11 mouse cellular contexts compared by ENCODE assay signal in genomic region chr6:83068221-83068620, GRCm38 (mm10). TPM values are rescaled to one million over a fixed set of nuclear protein-coding genes. Genes with fewer than 3 reads are reported as not detected.
DNase-seq lines count a peak whose midpoint lies in the region; ATAC-seq and TF ChIP-seq lines count a peak whose summit lies in the region.
"Had no signal": no experiment of that assay in that cellular context is flagged by ENCODE, and none has a peak within 500 bp of the region (broad histone marks: within the 10 kb centered on the region; RNA-seq: fewer than 3 reads in every experiment).

No protein-coding gene starts in this region.

- no peak for ATAC-seq in forebrain, embryonic 12.5 days (ENCODE audit: low FRiP score)
- ATAC-seq in forebrain, embryonic 15.5 days (replicated peaks) = no peak
- ATAC-seq in kidney, embryonic 16.5 days (ENCODE audit: low FRiP score, low TSS enrichment) = no peak
- no peak for ATAC-seq in embryonic facial prominence, embryonic 11.5 days (replicated peaks; ENCODE audit: insufficient number of reproducible peaks, low FRiP score, low TSS enrichment, low read depth)
- no peak for ATAC-seq in liver, embryonic 14.5 days (ENCODE audit: insufficient read depth)

- no peak overlapping the region for H3K9ac ChIP-seq in forebrain, embryonic 12.5 days
- no peak overlapping the region for H3K9ac ChIP-seq in forebrain, embryonic 15.5 days (replicated peaks)
- no peak overlapping the region for H3K9ac ChIP-seq in kidney, embryonic 16.5 days (replicated peaks; ENCODE audit: low read length)
- no peak overlapping the region for H3K9ac ChIP-seq in embryonic facial prominence, embryonic 11.5 days (replicated peaks; ENCODE audit: low read length)
- no peak overlapping the region for H3K9ac ChIP-seq in liver, embryonic 14.5 days (replicated peaks)

- H3K27me3 ChIP-seq in forebrain, embryonic 12.5 days = peaks cover 100% of the 10 kb centered on the region
- peaks cover 96% of the 10 kb centered on the region for H3K27me3 ChIP-seq in forebrain, embryonic 15.5 days
- peaks cover 98% of the 10 kb centered on the region for H3K27me3 ChIP-seq in kidney, embryonic 16.5 days (ENCODE audit: insufficient read depth, low read length)
- peaks cover 91% of the 10 kb centered on the region for H3K27me3 ChIP-seq in embryonic facial prominence, embryonic 11.5 days (ENCODE audit: control insufficient read depth, insufficient read depth, low read length)
- peaks cover 99% of the 10 kb centered on the region for H3K27me3 ChIP-seq in liver, embryonic 14.5 days (ENCODE audit: control insufficient read depth, insufficient read depth, low read length)

- no peak overlapping the region for H3K4me2 ChIP-seq in forebrain, embryonic 12.5 days
- no peak overlapping the region for H3K4me2 ChIP-seq in forebrain, embryonic 15.5 days (replicated peaks)
- H3K4me2 ChIP-seq in kidney, embryonic 16.5 days (replicated peaks; ENCODE audit: low read depth, low read length) = peak overlapping the region; percentile 54
- no peak overlapping the region for H3K4me2 ChIP-seq in embryonic facial prominence, embryonic 11.5 days (ENCODE audit: low read depth, low read length)
- peak overlapping the region; percentile 31 for H3K4me2 ChIP-seq in liver, embryonic 14.5 days (ENCODE audit: low read depth)

- H3K9me3 ChIP-seq in forebrain, embryonic 12.5 days = no peaks in the 10 kb centered on the region
- no peaks in the 10 kb centered on the region for H3K9me3 ChIP-seq in forebrain, embryonic 15.5 days
- H3K9me3 ChIP-seq in kidney, embryonic 16.5 days (ENCODE audit: low read length) = no peaks in the 10 kb centered on the region
- H3K9me3 ChIP-seq in embryonic facial prominence, embryonic 11.5 days (replicated peaks; ENCODE audit: control insufficient read depth, low read length) = no peaks in the 10 kb centered on the region
- H3K9me3 ChIP-seq in liver, embryonic 14.5 days (ENCODE audit: control insufficient read depth, low read length) = no peaks in the 10 kb centered on the region

- H3K27ac ChIP-seq in forebrain, embryonic 12.5 days = no peak overlapping the region
- H3K27ac ChIP-seq in forebrain, embryonic 15.5 days (replicated peaks) = no peak overlapping the region
- H3K27ac ChIP-seq in kidney, embryonic 16.5 days (ENCODE audit: low read length) = no peak overlapping the region
- no peak overlapping the region for H3K27ac ChIP-seq in embryonic facial prominence, embryonic 11.5 days (replicated peaks; ENCODE audit: low read depth, low read length)
- no peak overlapping the region for H3K27ac ChIP-seq in liver, embryonic 14.5 days

- no peak for TF ChIP-seq CTCF in liver, embryonic 14.5 days (IDR thresholded peaks at IDR 0.05; ENCODE audit: low read depth)

- WGBS in forebrain, embryonic 12.5 days = 2% methylated on average over 8 of the region's 8 CpGs
- WGBS in forebrain, embryonic 15.5 days = under 1% methylated on average over 8 of the region's 8 CpGs
- 10% methylated on average over 8 of the region's 8 CpGs for WGBS in kidney, embryonic 16.5 days
- 3% methylated on average over 8 of the region's 8 CpGs for WGBS in embryonic facial prominence, embryonic 11.5 days
- 15% methylated on average over 8 of the region's 8 CpGs for WGBS in liver, embryonic 14.5 days (ENCODE audit: insufficient replicate concordance)

- H3K36me3 ChIP-seq in forebrain, embryonic 12.5 days (replicated peaks) = no peaks in the 10 kb centered on the region
- H3K36me3 ChIP-seq in forebrain, embryonic 15.5 days = no peaks in the 10 kb centered on the region
- no peaks in the 10 kb centered on the region for H3K36me3 ChIP-seq in kidney, embryonic 16.5 days (ENCODE audit: insufficient read depth, low read length)
- no peaks in the 10 kb centered on the region for H3K36me3 ChIP-seq in embryonic facial prominence, embryonic 11.5 days (replicated peaks; ENCODE audit: control insufficient read depth, insufficient read depth, low read depth, low read length)
- H3K36me3 ChIP-seq in liver, embryonic 14.5 days (replicated peaks; ENCODE audit: control insufficient read depth, insufficient read depth, low read depth) = no peaks in the 10 kb centered on the region

- DNase-seq in kidney, postnatal 4 days = no peak
- no peak for DNase-seq in embryonic facial prominence, embryonic 11.5 days (ENCODE audit: low spot score)
- DNase-seq in liver, embryonic 14.5 days (ENCODE audit: low read depth in 3 of 3, low spot score in 3 of 3) = no peak
- no peak for DNase-seq in left cerebral cortex, adult 8-10 months (ENCODE audit: low spot score in 2 of 2)
- no peak for DNase-seq in cerebellum, adult 9-10 months
- DNase-seq: kidney, postnatal 14 days had no signal

- H3K4me1 ChIP-seq in forebrain, embryonic 12.5 days = peaks cover 26% of the 10 kb centered on the region
- peaks cover 21% of the 10 kb centered on the region for H3K4me1 ChIP-seq in forebrain, embryonic 15.5 days
- peaks cover 25% of the 10 kb centered on the region for H3K4me1 ChIP-seq in kidney, embryonic 16.5 days (ENCODE audit: insufficient read depth, low read length)
- peaks cover 6% of the 10 kb centered on the region for H3K4me1 ChIP-seq in embryonic facial prominence, embryonic 11.5 days (ENCODE audit: control insufficient read depth, insufficient read depth, low read length)
- no peaks in the 10 kb centered on the region for H3K4me1 ChIP-seq in liver, embryonic 14.5 days (replicated peaks; ENCODE audit: control insufficient read depth in 2 of 2, insufficient read depth in 2 of 2, low read length in 1 of 2)

- 0 out of 2 replicates have a peak overlapping the region, but pooled peaks have one; percentile 19 for H3K4me3 ChIP-seq in forebrain, embryonic 12.5 days (replicated peaks)
- H3K4me3 ChIP-seq in forebrain, embryonic 15.5 days = no peak overlapping the region
- peak overlapping the region; percentile 38 for H3K4me3 ChIP-seq in kidney, embryonic 16.5 days (ENCODE audit: low read length)
- peak overlapping the region; percentile 30; the same call in 1 of the 2 replicates for H3K4me3 ChIP-seq in embryonic facial prominence, embryonic 11.5 days (ENCODE audit: low read depth, low read length)
- peak overlapping the region in 1 of 2 experiments; percentile 16; a peak in 2 of 4 replicates for H3K4me3 ChIP-seq in liver, embryonic 14.5 days (ENCODE audit: insufficient read depth in 1 of 2, low read depth in 2 of 2, low read length in 2 of 2)

- TF ChIP-seq EP300 in liver, embryonic 14.5 days (IDR thresholded peaks at IDR 0.05; ENCODE audit: low read depth) = no peak

RNA-seq across cellular contexts. Expression of gene Tlx2, which starts 1.9 kb away (rescaled TPM):
- not detected in 2 replicates for polyA plus RNA-seq in forebrain, embryonic 12.5 days (2016; fragmentation: Nextera tagmentation; extraction: Ambion mirVana)
- polyA plus RNA-seq in forebrain, embryonic 15.5 days (2015; fragmentation: Nextera tagmentation; extraction: Ambion mirVana) = not detected in 2 replicates
- polyA plus RNA-seq in kidney, embryonic 16.5 days (2015; fragmentation: Nextera tagmentation; extraction: Ambion mirVana) = 0.49 and 0.73 TPM in 2 replicates
- 7.9 and 9.7 TPM in 2 replicates for polyA plus RNA-seq in embryonic facial prominence, embryonic 11.5 days (2014; fragmentation: Nextera tagmentation; extraction: Ambion mirVana)
- 0.05 TPM in 1 of 2 replicates, not detected in the other for polyA plus RNA-seq in liver, embryonic 14.5 days (2012; rRNA removed)
- not detected in 2 replicates for polyA plus RNA-seq in liver, embryonic 14.5 days (2014; fragmentation: Nextera tagmentation; extraction: Ambion mirVana)
- not detected for total RNA-seq in left cerebral cortex, adult 8-10 months (2022)
- total RNA-seq: liver, adult 2 months had no signal
- polyA plus RNA-seq: cortical plate, adult 2 months; liver, adult 2 months had no signal

RNA-seq across cellular contexts. Expression of gene Pcgf1, which starts 9.4 kb away (rescaled TPM):
- polyA plus RNA-seq in forebrain, embryonic 12.5 days (2016; fragmentation: Nextera tagmentation; extraction: Ambion mirVana) = 36.3 and 37.0 TPM in 2 replicates
- polyA plus RNA-seq in forebrain, embryonic 15.5 days (2015; fragmentation: Nextera tagmentation; extraction: Ambion mirVana) = 48.1 and 49.2 TPM in 2 replicates
- polyA plus RNA-seq in kidney, embryonic 16.5 days (2015; fragmentation: Nextera tagmentation; extraction: Ambion mirVana) = 43.1 and 44.5 TPM in 2 replicates
- polyA plus RNA-seq in embryonic facial prominence, embryonic 11.5 days (2014; fragmentation: Nextera tagmentation; extraction: Ambion mirVana) = 40.9 and 42.9 TPM in 2 replicates
- 16.5 and 21.0 TPM in 2 replicates for polyA plus RNA-seq in liver, embryonic 14.5 days (2012; rRNA removed)
- 15.0 and 19.7 TPM in 2 replicates for polyA plus RNA-seq in liver, embryonic 14.5 days (2014; fragmentation: Nextera tagmentation; extraction: Ambion mirVana)
- total RNA-seq in left cerebral cortex, adult 8-10 months (2022) = 10 to 100 TPM; 26.2 to 31.0 (median 27.2) TPM

RNA-seq across cellular contexts. Expression of gene Dqx1, which starts 10.6 kb away (rescaled TPM):
- polyA plus RNA-seq in forebrain, embryonic 12.5 days (2016; fragmentation: Nextera tagmentation; extraction: Ambion mirVana) = 0.63 and 0.88 TPM in 2 replicates
- 0.34 and 0.42 TPM in 2 replicates for polyA plus RNA-seq in forebrain, embryonic 15.5 days (2015; fragmentation: Nextera tagmentation; extraction: Ambion mirVana)
- polyA plus RNA-seq in kidney, embryonic 16.5 days (2015; fragmentation: Nextera tagmentation; extraction: Ambion mirVana) = 5.0 and 5.2 TPM in 2 replicates
- polyA plus RNA-seq in embryonic facial prominence, embryonic 11.5 days (2014; fragmentation: Nextera tagmentation; extraction: Ambion mirVana) = 0.45 and 0.66 TPM in 2 replicates
- polyA plus RNA-seq in liver, embryonic 14.5 days (2012; rRNA removed) = 7.7 and 7.8 TPM in 2 replicates
- polyA plus RNA-seq in liver, embryonic 14.5 days (2014; fragmentation: Nextera tagmentation; extraction: Ambion mirVana) = 2.9 and 3.1 TPM in 2 replicates
- 1 to 10 TPM in 2 of 4 experiments, under 1 TPM in 2; 0.67 to 1.5 (median 1.1) TPM for total RNA-seq in left cerebral cortex, adult 8-10 months (2022)

RNA-seq across cellular contexts. Expression of gene Htra2, which starts 13.1 kb away (rescaled TPM):
- polyA plus RNA-seq in forebrain, embryonic 12.5 days (2016; fragmentation: Nextera tagmentation; extraction: Ambion mirVana) = 64.3 and 65.9 TPM in 2 replicates
- 69.9 and 71.0 TPM in 2 replicates for polyA plus RNA-seq in forebrain, embryonic 15.5 days (2015; fragmentation: Nextera tagmentation; extraction: Ambion mirVana)
- polyA plus RNA-seq in kidney, embryonic 16.5 days (2015; fragmentation: Nextera tagmentation; extraction: Ambion mirVana) = 91.9 and 94.3 TPM in 2 replicates
- 33.3 and 34.9 TPM in 2 replicates for polyA plus RNA-seq in embryonic facial prominence, embryonic 11.5 days (2014; fragmentation: Nextera tagmentation; extraction: Ambion mirVana)
- polyA plus RNA-seq in liver, embryonic 14.5 days (2012; rRNA removed) = 75.7 and 80.9 TPM in 2 replicates
- 54.3 and 54.9 TPM in 2 replicates for polyA plus RNA-seq in liver, embryonic 14.5 days (2014; fragmentation: Nextera tagmentation; extraction: Ambion mirVana)
- total RNA-seq in left cerebral cortex, adult 8-10 months (2022) = 10 to 100 TPM; 47.7 to 53.7 (median 50.4) TPM

RNA-seq across cellular contexts. Expression of gene Aup1, which starts 13.9 kb away (rescaled TPM):
- 137 and 142 TPM in 2 replicates for polyA plus RNA-seq in forebrain, embryonic 12.5 days (2016; fragmentation: Nextera tagmentation; extraction: Ambion mirVana)
- polyA plus RNA-seq in forebrain, embryonic 15.5 days (2015; fragmentation: Nextera tagmentation; extraction: Ambion mirVana) = 159 and 161 TPM in 2 replicates
- polyA plus RNA-seq in kidney, embryonic 16.5 days (2015; fragmentation: Nextera tagmentation; extraction: Ambion mirVana) = 244 and 260 TPM in 2 replicates
- 105 and 108 TPM in 2 replicates for polyA plus RNA-seq in embryonic facial prominence, embryonic 11.5 days (2014; fragmentation: Nextera tagmentation; extraction: Ambion mirVana)
- 172 and 269 TPM in 2 replicates for polyA plus RNA-seq in liver, embryonic 14.5 days (2012; rRNA removed)
- 128 and 136 TPM in 2 replicates for polyA plus RNA-seq in liver, embryonic 14.5 days (2014; fragmentation: Nextera tagmentation; extraction: Ambion mirVana)
- 100 to 1,000 TPM in 3 of 4 experiments, 10 to 100 TPM in 1; 98.7 to 123 (median 111) TPM for total RNA-seq in left cerebral cortex, adult 8-10 months (2022)

Comparison
In these comparisons a context has a peak if more than half of its experiments do, and no peak if none do; other contexts are left out.
1. H3K4me2 ChIP-seq: peak in kidney, embryonic 16.5 days (single experiment) and liver, embryonic 14.5 days (single experiment); none in forebrain, embryonic 12.5 days (single experiment), forebrain, embryonic 15.5 days (single experiment) and embryonic facial prominence, embryonic 11.5 days (single experiment).